Mouse (Mus musculus): ENCODE data around the gene Ccdc24. TPM values are rescaled to one million over a fixed set of nuclear protein-coding genes. Genes with fewer than 3 reads are reported as not detected.

The Ccdc24 gene
- polyA plus RNA-seq (2012; rRNA removed): 0.30 TPM in 2 replicates

DNA sequence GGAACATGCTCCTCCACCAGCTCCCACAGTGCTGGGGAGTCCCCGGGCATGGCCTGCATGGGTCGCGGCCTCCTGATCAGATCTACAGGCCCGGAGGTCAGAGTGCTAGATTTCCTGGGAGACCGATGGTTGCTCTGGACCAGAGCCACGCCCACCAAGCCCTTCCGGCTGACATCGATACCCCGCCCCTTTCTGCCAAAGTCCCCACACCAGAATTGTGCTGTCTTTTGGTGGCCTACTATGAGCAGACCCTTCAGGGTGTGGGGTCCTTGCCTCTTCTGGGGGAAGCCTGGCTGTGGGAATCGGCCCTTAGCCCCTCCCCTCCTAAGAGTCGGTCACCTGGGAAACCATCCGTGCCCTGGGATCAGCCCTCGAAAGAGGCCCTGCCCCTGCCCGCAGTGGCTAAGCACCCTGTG is at the start of gene Ccdc24:
TSS of gene Ccdc24 (minus strand) at position 87 of the 416 bp plus-strand sequence.

DNA sequence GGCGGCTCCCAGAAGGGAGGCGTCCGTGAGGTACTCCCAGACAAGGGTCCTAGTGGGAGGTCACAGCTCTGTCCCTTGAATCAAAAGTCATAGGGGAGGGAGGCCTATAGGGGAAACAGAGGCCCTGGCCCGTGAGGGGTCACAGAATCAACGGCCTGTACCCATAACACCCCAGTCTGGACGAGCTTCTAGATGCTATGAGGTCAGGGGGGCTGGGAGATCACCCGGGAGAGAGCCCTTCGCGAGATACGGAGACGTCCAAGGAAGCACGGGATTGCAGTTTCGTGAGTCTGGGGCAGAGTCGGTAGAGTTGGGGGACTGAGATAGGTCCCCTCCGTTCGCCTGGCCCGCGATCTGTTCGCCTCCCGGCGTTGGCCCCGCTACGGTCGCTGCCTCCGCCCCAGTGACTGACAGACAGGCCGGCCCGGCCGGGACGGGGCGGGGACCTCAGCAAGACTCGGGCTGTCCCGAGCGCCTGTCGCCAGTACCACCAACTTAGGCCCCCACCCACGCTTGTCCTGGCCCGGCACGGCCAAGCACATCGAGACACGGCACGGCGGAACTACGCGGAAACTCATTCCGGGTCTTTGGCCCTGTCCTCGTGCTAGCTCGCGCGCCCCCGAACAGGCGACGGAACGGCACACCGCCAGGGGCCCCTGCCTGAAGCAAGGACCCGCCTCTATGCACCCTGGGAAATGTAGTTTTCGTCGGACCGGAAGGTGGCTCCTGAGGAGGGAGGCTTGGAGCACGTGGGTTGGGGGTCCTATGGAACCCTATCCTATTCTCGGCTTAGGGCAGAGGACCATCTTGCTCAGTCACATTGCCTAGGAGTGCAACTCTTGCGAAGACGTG is 42.5 kb upstream of the Ccdc24 start, which contains the start of gene Ipo13:
TSS of gene Ipo13 (minus strand) at position 409 of the 852 bp plus-strand sequence.

DNA sequence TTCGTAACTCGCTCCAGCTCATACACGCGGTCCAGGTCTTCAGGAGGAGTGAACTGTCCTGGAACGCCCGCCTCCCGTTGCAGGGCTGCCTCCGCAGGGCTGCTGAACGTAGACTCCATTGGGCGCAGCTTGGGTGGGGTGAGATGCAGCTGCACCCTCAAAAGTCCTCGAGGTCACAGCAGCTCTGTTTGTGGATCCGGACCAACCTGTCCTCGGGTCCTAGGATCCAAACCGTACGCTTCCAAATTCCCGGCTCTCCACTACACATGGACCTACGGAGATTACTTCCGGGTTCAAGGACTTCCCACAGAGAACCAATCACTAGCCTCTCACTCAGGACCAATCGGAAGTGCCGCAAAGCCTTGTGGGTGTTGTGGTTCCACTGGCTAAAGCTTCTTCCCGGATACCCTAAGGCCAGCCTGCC is 19.4 kb upstream of the Ccdc24 start, which contains the start of gene Dph2:
TSS of gene Dph2 (minus strand) at position 295 of the 424 bp plus-strand sequence.

DNA sequence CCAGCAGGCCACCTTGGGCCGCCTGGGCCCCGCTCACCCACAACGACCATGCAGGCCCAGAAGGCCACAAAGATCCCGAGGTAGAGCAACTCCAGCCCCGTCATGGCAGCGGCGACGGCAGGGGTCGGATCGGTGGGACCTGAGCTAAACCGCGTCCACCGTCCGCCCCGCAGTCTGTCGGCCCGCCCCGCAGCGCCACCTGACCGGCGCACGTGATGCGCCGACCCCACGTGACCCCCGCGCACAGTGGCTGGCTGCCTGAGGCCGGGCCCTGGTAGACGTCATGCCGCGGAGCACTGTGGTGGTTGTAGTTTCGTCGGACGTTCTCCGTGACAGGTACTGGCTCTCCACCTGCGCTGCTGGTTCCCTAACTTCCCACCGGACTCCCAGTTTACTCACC is 14.8 kb upstream of the Ccdc24 start, which contains the start of gene Atp6v0b:
TSS of gene Atp6v0b (minus strand) at position 201 of the 400 bp plus-strand sequence.

DNA sequence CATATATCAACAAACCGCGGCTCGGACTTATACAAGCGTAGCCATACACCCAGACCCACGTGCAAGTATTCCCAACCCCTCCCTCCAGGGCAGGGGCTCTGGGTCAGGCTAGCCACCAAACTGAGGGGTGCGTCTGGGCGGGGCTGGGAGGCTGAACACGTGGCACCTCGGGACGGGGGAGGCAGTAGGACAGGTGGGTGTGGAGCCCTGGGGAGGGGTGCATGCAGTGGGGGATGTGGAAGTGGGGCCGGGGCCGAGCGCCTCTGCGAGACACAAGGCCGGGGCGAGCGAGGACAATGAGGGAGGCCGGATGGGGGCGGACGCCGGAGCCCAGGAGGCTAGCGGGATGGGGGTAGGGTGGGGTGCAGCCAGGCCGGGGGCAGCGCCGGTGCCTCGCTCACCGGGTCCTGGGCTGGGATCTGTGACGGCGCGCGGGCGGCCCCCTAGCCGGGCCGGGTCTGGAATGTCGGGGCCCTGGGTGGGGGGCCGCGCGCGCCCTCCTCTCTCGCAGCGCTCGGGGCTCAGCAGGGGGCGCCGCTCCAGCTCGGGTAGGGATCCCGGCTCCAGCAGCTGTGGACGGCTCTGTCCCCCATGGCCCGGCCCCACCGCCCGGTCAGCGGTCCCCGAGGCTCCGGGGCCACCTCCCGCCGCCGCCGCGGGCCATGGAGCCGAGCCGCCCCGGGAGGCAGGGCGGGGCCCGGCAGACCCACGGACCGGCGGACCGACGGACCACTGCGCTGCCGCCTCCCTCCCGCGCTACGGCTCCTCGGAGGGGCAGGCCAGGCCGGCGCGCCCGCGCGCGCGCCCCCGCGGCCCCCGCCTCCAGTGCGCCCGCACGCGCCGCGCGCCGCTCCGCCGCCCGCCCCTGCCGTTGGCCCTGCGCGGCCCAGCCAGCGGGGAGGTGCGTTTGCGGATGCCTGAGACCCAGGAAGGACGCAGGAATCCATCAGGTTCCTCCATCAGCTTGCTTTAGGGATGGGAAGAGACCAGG is 10.6 kb upstream of the Ccdc24 start, which contains the start of gene B4galt2:
TSS of gene B4galt2 (minus strand) at position 787 of the 991 bp plus-strand sequence.

DNA sequence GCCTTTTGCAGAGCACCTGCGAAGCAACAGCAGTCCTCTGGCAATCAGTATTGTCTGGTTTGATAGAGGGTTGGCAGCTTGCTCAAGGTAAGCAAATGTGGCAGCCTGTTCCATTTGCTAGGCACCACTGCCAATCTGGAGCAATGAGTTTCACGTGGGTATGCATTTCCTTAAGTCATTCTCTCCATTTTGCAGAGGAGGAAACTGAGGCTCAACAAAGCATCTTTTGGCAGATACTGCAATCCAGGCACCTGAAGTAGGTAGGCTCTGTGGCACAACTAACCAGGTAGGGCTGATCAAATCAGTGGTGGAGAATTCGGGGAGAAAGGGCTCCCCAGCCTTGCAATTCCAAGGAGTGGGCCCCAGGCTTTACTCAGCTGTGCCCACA is 37.9 kb downstream of the Ccdc24 start, which contains the start of gene Slc6a9:
TSS of gene Slc6a9 (plus strand) at position 50 of the 388 bp plus-strand sequence.

Other genes starting within 250 kb of the Ccdc24 start
- 11.5 and 12.7 TPM in 2 replicates for gene Dmap1, start 190.3 kb downstream of the Ccdc24 start, polyA plus RNA-seq (2012; rRNA removed)
- not detected in 2 replicates for gene Gm12845, start 148.1 kb downstream of the Ccdc24 start, polyA plus RNA-seq (2012; rRNA removed)
- not detected in 2 replicates for gene Klf17, start 106.9 kb downstream of the Ccdc24 start, polyA plus RNA-seq (2012; rRNA removed)
- gene Slc6a9, start 38.1 kb downstream of the Ccdc24 start, polyA plus RNA-seq (2012; rRNA removed): 19.6 and 22.8 TPM in 2 replicates
- 1.7 and 1.9 TPM in 2 replicates for gene B4galt2, start 10.9 kb upstream of the Ccdc24 start, polyA plus RNA-seq (2012; rRNA removed)
- gene Atp6v0b, start 14.8 kb upstream of the Ccdc24 start, polyA plus RNA-seq (2012; rRNA removed): 134 and 138 TPM in 2 replicates
- gene Dph2, start 19.5 kb upstream of the Ccdc24 start, polyA plus RNA-seq (2012; rRNA removed): 4.9 and 5.1 TPM in 2 replicates
- gene Ipo13, start 42.4 kb upstream of the Ccdc24 start, polyA plus RNA-seq (2012; rRNA removed): 9.6 and 10.0 TPM in 2 replicates
- 0.19 and 0.26 TPM in 2 replicates for gene Artn, start 57.2 kb upstream of the Ccdc24 start, polyA plus RNA-seq (2012; rRNA removed)